Mouse (Mus musculus): Measurements from ENCODE around the gene Tenm3.

Tenm3 gene

GRCm38 (mm10) chr8:48843931-48844285 lies at the start of gene Tenm3:
Gene Tenm3 (minus strand): TSS chr8:48843951.
- no peak for DNase-seq (ENCODE audit: low spot score)

- no peak for DNase-seq (ENCODE audit: low spot score)
Observed at GRCm38 (mm10) chr8:48890216-48890765, 46.5 kb upstream of the Tenm3 start.

GRCm38 (mm10) chr8:48884270-48884669 lies 40.5 kb upstream of the Tenm3 start:
- no peak for DNase-seq (ENCODE audit: low spot score)

- no peak for DNase-seq (ENCODE audit: low spot score)
Observed at GRCm38 (mm10) chr8:48880585-48880984, 36.8 kb upstream of the Tenm3 start.

GRCm38 (mm10) chr8:48865972-48866371 lies 22.2 kb upstream of the Tenm3 start:
- no peak for DNase-seq (ENCODE audit: low spot score)

GRCm38 (mm10) chr8:48865485-48865884 lies 21.7 kb upstream of the Tenm3 start:
- DNase-seq (ENCODE audit: low spot score): no peak

- no peak for DNase-seq (ENCODE audit: low spot score)
Observed at GRCm38 (mm10) chr8:48850223-48851010, 6.7 kb upstream of the Tenm3 start.

GRCm38 (mm10) chr8:48849091-48849616 lies 5.4 kb upstream of the Tenm3 start:
- no peak for DNase-seq (ENCODE audit: low spot score)

- no peak for DNase-seq (ENCODE audit: low spot score)
Observed at GRCm38 (mm10) chr8:48844961-48845360, 1.2 kb upstream of the Tenm3 start.

- no peak for DNase-seq (ENCODE audit: low spot score)
Observed at GRCm38 (mm10) chr8:48844370-48844905, 687 bp upstream of the Tenm3 start.

- no peak for DNase-seq (ENCODE audit: low spot score)
Observed at GRCm38 (mm10) chr8:48842991-48843930, 490 bp downstream of the Tenm3 start.

GRCm38 (mm10) chr8:48842516-48842990 lies 1.2 kb downstream of the Tenm3 start:
- no peak for DNase-seq (ENCODE audit: low spot score)

GRCm38 (mm10) chr8:48842035-48842434 lies 1.7 kb downstream of the Tenm3 start:
- DNase-seq (ENCODE audit: low spot score): no peak

GRCm38 (mm10) chr8:48835745-48836144 lies 8.0 kb downstream of the Tenm3 start:
- DNase-seq (ENCODE audit: low spot score): no peak

GRCm38 (mm10) chr8:48827454-48827853 lies 16.3 kb downstream of the Tenm3 start:
- no peak for DNase-seq (ENCODE audit: low spot score)

- no peak for DNase-seq (ENCODE audit: low spot score)
Observed at GRCm38 (mm10) chr8:48825666-48826065, 18.1 kb downstream of the Tenm3 start.

GRCm38 (mm10) chr8:48822291-48822690 lies 21.5 kb downstream of the Tenm3 start:
- no peak for DNase-seq (ENCODE audit: low spot score)

- DNase-seq (ENCODE audit: low spot score): no peak
Observed at GRCm38 (mm10) chr8:48819962-48820361, 23.8 kb downstream of the Tenm3 start.

GRCm38 (mm10) chr8:48819348-48819747 lies 24.4 kb downstream of the Tenm3 start:
- no peak for DNase-seq (ENCODE audit: low spot score)

- DNase-seq (ENCODE audit: low spot score): no peak
Observed at GRCm38 (mm10) chr8:48816941-48817340, 26.8 kb downstream of the Tenm3 start.

- no peak for DNase-seq (ENCODE audit: low spot score)
Observed at GRCm38 (mm10) chr8:48812196-48812741, 31.5 kb downstream of the Tenm3 start.

- no peak for DNase-seq (ENCODE audit: low spot score)
Observed at GRCm38 (mm10) chr8:48810615-48811014, 33.1 kb downstream of the Tenm3 start.

Data from c-Kit-positive CD71-positive TER-119-positive erythroid progenitor cells, embryonic 14.5 days (primary cell).